Mouse (Mus musculus) hindbrain, postnatal 0 days (tissue): ENCODE measurements around the gene Efna4. TPM values are rescaled to one million over a fixed set of nuclear protein-coding genes. Genes with fewer than 3 reads are reported as not detected.

Experiments
- ATAC-seq: fragments of 200-750 bp; cut with Nextera tagmentation; 2 replicates; pipeline ENCODE4 v1.8.0; 2017; ENCODE audit warnings: mild to moderate bottlenecking, moderate TSS enrichment, moderate library complexity
- DNase-seq: peaks from one replicate; pipeline ENCODE4 v3.0.0-alpha.2; 2015; ENCODE audit warnings: low spot score
- H3K27ac ChIP-seq: fragments of 300-500 bp; sonication (generic); 2 replicates; pipeline ENCODE4 v1.5.1; 2014; ENCODE audit warnings: mild to moderate bottlenecking
- H3K27me3 ChIP-seq: fragments of 300-500 bp; sonication (generic); 2 replicates; pipeline ENCODE4 v1.6.1; 2014; ENCODE audit warnings: low read length, mixed read lengths; ENCODE audit not compliant: insufficient read depth
- H3K36me3 ChIP-seq: fragments of 300-500 bp; sonication (generic); 2 replicates; pipeline ENCODE4 v1.6.1; 2014; ENCODE audit warnings: low read length, mixed read lengths; ENCODE audit not compliant: insufficient read depth
- H3K4me1 ChIP-seq: fragments of 300-500 bp; sonication (generic); 2 replicates; pipeline ENCODE4 v1.6.1; 2014; ENCODE audit warnings: antibody characterized with exemption, low read length, mixed read lengths; ENCODE audit not compliant: insufficient read depth
- H3K4me2 ChIP-seq: fragments of 300-500 bp; sonication (generic); 2 replicates; pipeline ENCODE4 v1.6.1; 2014; ENCODE audit warnings: low read depth, mild to moderate bottlenecking, low read length, moderate library complexity, mixed read lengths
- H3K4me3 ChIP-seq: fragments of 300-500 bp; sonication (generic); 2 replicates; pipeline ENCODE4 v1.5.1; 2014; ENCODE audit warnings: low read length
- H3K9ac ChIP-seq: fragments of 300-500 bp; sonication (generic); replicated peaks from 2 replicates; pipeline ENCODE4 v1.6.1; 2014; ENCODE audit warnings: mild to moderate bottlenecking, low read length, moderate library complexity, mixed read lengths
- H3K9me3 ChIP-seq: fragments of 300-500 bp; sonication (generic); 2 replicates; pipeline ENCODE4 v1.6.1; 2016; ENCODE audit warnings: low read length, mixed read lengths
- CTCF ChIP-seq: IDR thresholded peaks from 2 replicates; pipeline ENCODE4 v1.5.1; 2016; ENCODE audit warnings: antibody characterized with exemption, control low read depth, low read depth
- WGBS: fragments of 180-500 bp; shearing (Covaris S2); extraction: QIAGEN DNeasy Blood & Tissue Kit; methylation state at CpG from one replicate; pipeline ENCODE4 v1.1.7; 2014; 5-methylcytosine and 5-hydroxymethylcytosine counted together
- polyA plus RNA-seq: library from polyadenylated mRNA; unstranded; fragments of >200 nt; fragmentation: Nextera tagmentation; extraction: Ambion mirVana; gene quantifications from 2 replicates; pipeline ENCODE4 v1.2.1, GENCODE M21; 2015
- total RNA-seq: library from RNA; depleted of rRNA; stranded (reverse); fragments of >200 nt; gene quantifications from 2 replicates; pipeline ENCODE4 v1.2.3, GENCODE M21; 2014

Gene Efna4
- total and polyA plus RNA-seq, 2 experiments from 2014 or later, result 3.5 to 7.6 TPM

GRCm38 (mm10) chr3:89382950-89383349, 45.1 kb upstream of the Efna4 start:
- no peak for TF ChIP-seq CTCF

GRCm38 (mm10) chr3:89382033-89382882, 44.4 kb upstream of the Efna4 start:
- ATAC-seq (no peak), DNase-seq (no peak)
- Histone ChIP-seq H3K27ac (no peak overlapping the region), H3K36me3 (no peaks in the 10 kb centered on the region), H3K4me3 (no peak overlapping the region), H3K9me3 (no peaks in the 10 kb centered on the region), H3K9ac (no peak overlapping the region), H3K4me1 (0 out of 2 replicates have a peak, but pooled peaks cover 4% of the 10 kb centered on the region), H3K4me2 (no peak overlapping the region), H3K27me3 (no peaks in the 10 kb centered on the region)
- no peak for TF ChIP-seq CTCF
- 86% methylated on average over 9 of the region's 9 CpGs for WGBS

More at GRCm38 (mm10) chr3:89382950-89383349, 45.1 kb upstream of the Efna4 start:
- H3K4me1 ChIP-seq, result 0 out of 2 replicates have a peak, but pooled peaks cover 4% of the 10 kb centered on the region
- H3K9me3 ChIP-seq, result no peaks in the 10 kb centered on the region
- no peak overlapping the region for H3K27ac ChIP-seq
- H3K4me2 ChIP-seq, result no peak overlapping the region
- no peak overlapping the region for H3K4me3 ChIP-seq
- 81% methylated on average over 5 of the region's 5 CpGs for WGBS
- no peaks in the 10 kb centered on the region for H3K27me3 ChIP-seq
- ATAC-seq, result no peak
- no peak for DNase-seq
- H3K36me3 ChIP-seq, result no peaks in the 10 kb centered on the region
- H3K9ac ChIP-seq, result no peak overlapping the region

GRCm38 (mm10) chr3:89381233-89381632, 43.4 kb upstream of the Efna4 start:
- Histone ChIP-seq H3K4me2 (no peak overlapping the region), H3K27ac (no peak overlapping the region), H3K36me3 (no peaks in the 10 kb centered on the region), H3K4me1 (0 out of 2 replicates have a peak, but pooled peaks cover 4% of the 10 kb centered on the region), H3K9me3 (no peaks in the 10 kb centered on the region), H3K4me3 (no peak overlapping the region), H3K9ac (no peak overlapping the region), H3K27me3 (no peaks in the 10 kb centered on the region)
- no peak for ATAC-seq
- DNase-seq, result no peak
- TF ChIP-seq CTCF, result no peak
- WGBS, result 78% methylated on average over 11 of the region's 11 CpGs

GRCm38 (mm10) chr3:89380711-89381110, 42.9 kb upstream of the Efna4 start:
- Histone ChIP-seq H3K4me2 (no peak overlapping the region), H3K27me3 (no peaks in the 10 kb centered on the region), H3K4me3 (no peak overlapping the region), H3K4me1 (0 out of 2 replicates have a peak, but pooled peaks cover 4% of the 10 kb centered on the region), H3K9me3 (no peaks in the 10 kb centered on the region), H3K36me3 (no peaks in the 10 kb centered on the region), H3K9ac (no peak overlapping the region), H3K27ac (no peak overlapping the region)
- no peak for DNase-seq
- 97% methylated on average over 18 of the region's 18 CpGs for WGBS
- TF ChIP-seq CTCF, result no peak
- ATAC-seq, result no peak

- H3K27me3 ChIP-seq, result no peaks in the 10 kb centered on the region
- no peak overlapping the region for H3K9ac ChIP-seq
- ATAC-seq (no peak), DNase-seq (no peak)
- no peaks in the 10 kb centered on the region for H3K9me3 ChIP-seq
- H3K4me3 ChIP-seq, result no peak overlapping the region
- no peaks in the 10 kb centered on the region for H3K36me3 ChIP-seq
- no peak for TF ChIP-seq CTCF
- 94% methylated on average over 14 of the region's 14 CpGs for whole genome bisulfite sequencing
- H3K4me2 ChIP-seq, result no peak overlapping the region
- H3K4me1 ChIP-seq, result 0 out of 2 replicates have a peak, but pooled peaks cover 4% of the 10 kb centered on the region
- no peak overlapping the region for H3K27ac ChIP-seq
Measured at GRCm38 (mm10) chr3:89380291-89380690, 42.5 kb upstream of the Efna4 start.

GRCm38 (mm10) chr3:89379388-89380131, 41.7 kb upstream of the Efna4 start:
- H3K4me1 ChIP-seq, result 0 out of 2 replicates have a peak, but pooled peaks cover 4% of the 10 kb centered on the region
- no peak for DNase-seq
- H3K9me3 ChIP-seq, result no peaks in the 10 kb centered on the region
- H3K4me2 ChIP-seq, result peak overlapping the region; percentile 80
- no peak overlapping the region for H3K9ac ChIP-seq
- no peak for ATAC-seq
- no peaks in the 10 kb centered on the region for H3K27me3 ChIP-seq
- no peak overlapping the region for H3K4me3 ChIP-seq
- 89% methylated on average over 31 of the region's 31 CpGs for WGBS
- TF ChIP-seq CTCF, result no peak
- no peaks in the 10 kb centered on the region for H3K36me3 ChIP-seq
- H3K27ac ChIP-seq, result no peak overlapping the region
